Comparison of ENCODE assay signal across 23 mouse cellular contexts in the genomic region with DNA sequence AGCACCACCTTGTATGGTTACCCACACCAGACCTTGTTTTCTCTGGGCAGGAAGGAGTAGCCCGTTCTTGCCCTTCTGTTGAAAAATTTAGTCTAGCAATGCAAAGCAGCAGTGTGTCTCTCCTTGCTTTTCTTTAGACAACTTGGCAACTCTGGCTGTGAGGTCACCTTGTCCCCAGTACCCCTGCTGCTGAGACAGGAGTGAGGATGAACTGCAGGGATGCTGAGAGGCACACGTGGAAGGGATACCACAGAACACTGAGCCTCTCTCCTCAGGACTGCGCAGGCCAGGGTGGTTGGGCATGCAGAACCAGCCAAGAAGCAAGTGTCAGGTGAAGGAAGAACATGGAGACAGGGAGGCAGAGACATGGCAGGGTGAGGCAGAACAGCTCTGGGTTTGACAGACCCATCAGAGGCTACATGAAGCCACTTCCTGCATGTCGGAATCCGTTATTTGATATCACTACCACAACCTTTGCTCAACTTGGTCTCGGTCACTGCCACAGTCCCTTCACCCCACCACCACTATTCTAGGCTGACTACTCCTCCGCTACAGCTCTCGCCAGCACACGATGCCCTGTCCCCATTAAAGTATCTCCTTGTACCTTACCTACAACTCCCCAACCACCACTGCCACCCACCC.
DNase-seq lines count a peak whose midpoint lies in the region; ATAC-seq and TF ChIP-seq lines count a peak whose summit lies in the region.
"Had no signal": no experiment of that assay in that cellular context is flagged by ENCODE, and none has a peak within 500 bp of the region (broad histone marks: within the 10 kb centered on the region; RNA-seq: fewer than 3 reads in every experiment).

No protein-coding gene starts in this region.

- no peak overlapping the region for H3K4me3 ChIP-seq in layer of hippocampus, adult 2 months
- no peak overlapping the region for H3K4me3 ChIP-seq in olfactory bulb, adult 2 months (ENCODE audit: insufficient read depth, low read depth, low read length)
- H3K4me3 ChIP-seq: embryonic facial prominence, embryonic 12.5 days; erythroblast, embryonic 14.5 days; forebrain, embryonic 12.5 days; gastrocnemius, adult 2 months; heart, embryonic 12.5 days; hindbrain, embryonic 13.5 days; limb, embryonic 10.5 days; neural tube, embryonic 15.5 days; stomach, embryonic 15.5 days had no signal

- no peak for TF ChIP-seq CTCF in layer of hippocampus, adult 2 months (conservative IDR thresholded peaks at IDR 0.05)
- TF ChIP-seq CTCF in olfactory bulb, adult 2 months (IDR thresholded peaks at IDR 0.05; ENCODE audit: insufficient read depth, low read depth, low read length): no peak

- DNase-seq in adrenal gland, postnatal 14 days: peak; percentile 2
- DNase-seq in adrenal gland, adult 2 months: no peak
- DNase-seq in layer of hippocampus, adult 2 months (ENCODE audit: low spot score in 2 of 2): no peak
- no peak for DNase-seq in layer of hippocampus, postnatal 10 days (ENCODE audit: low spot score in 2 of 2)
- no peak for DNase-seq in left cerebral cortex, adult 18-20 months (ENCODE audit: low spot score in 2 of 2)
- DNase-seq: adrenal gland, postnatal 25 days; cerebellum, postnatal 14 days; gastrocnemius, adult 2 months; heart, postnatal 10 days; lung, postnatal 4 days; thymus, adult 18-20 months; thymus, postnatal 36 days had no signal

- no peak for TF ChIP-seq POLR2A in olfactory bulb, adult 2 months (IDR thresholded peaks at IDR 0.05; ENCODE audit: insufficient read depth, low read depth, low read length)

- H3K4me1 ChIP-seq in olfactory bulb, adult 2 months (ENCODE audit: control insufficient read depth, insufficient read depth, low read length): peaks cover 31% of the 10 kb centered on the region
- H3K4me1 ChIP-seq: stomach, embryonic 15.5 days had no signal

- ATAC-seq in megakaryocyte, adult 5-6 weeks (ENCODE audit: poor library complexity, severe bottlenecking): peak; percentile 24; the same call in 1 of the 2 replicates
- ATAC-seq: intestine, embryonic 16.5 days had no signal

- WGBS in olfactory bulb, adult 2 months: 90% methylated on average over 9 of the region's 9 CpGs

- peak overlapping the region; percentile 62; the same call in 1 of the 2 replicates for H3K27ac ChIP-seq in layer of hippocampus, adult 2 months
- 0 out of 2 replicates have a peak overlapping the region, but pooled peaks have one; percentile 43 for H3K27ac ChIP-seq in olfactory bulb, adult 2 months (ENCODE audit: insufficient read depth, low read depth, low read length)
- H3K27ac ChIP-seq: embryonic facial prominence, embryonic 12.5 days; gastrocnemius, adult 2 months; limb, embryonic 10.5 days; stomach, embryonic 15.5 days had no signal
